Mouse (Mus musculus) monocyte, adult 2 months (primary cell): ENCODE measurements at regions not wholly inside any gene's neighbourhood (a gene's known extent, or its start where the extent isn't known, plus 50 kb on each side); places are given as distances from the start of the nearest gene placed in this dataset.

Experiments used
- DNase-seq, 2 experiments: peaks; one replicate each; pipeline ENCODE4 v3.0.0; 2022; ENCODE audit warnings: low spot score in 2 of 2, low read depth in 1 of 2

- DNase-seq = no peak
Observed at GRCm38 (mm10) chr8:115551262-115551661, 156.3 kb downstream of the Maf start.

- no peak for DNase-seq
Observed at GRCm38 (mm10) chr8:115549112-115549511, 158.5 kb downstream of the Maf start.

GRCm38 (mm10) chr8:115544067-115544466, 163.5 kb downstream of the Maf start:
- DNase-seq = no peak

GRCm38 (mm10) chr8:115542935-115543334, 164.7 kb downstream of the Maf start:
- DNase-seq = no peak

GRCm38 (mm10) chr8:115539600-115539999, 168.0 kb downstream of the Maf start:
- no peak for DNase-seq

GRCm38 (mm10) chr8:115538236-115538635, 169.4 kb downstream of the Maf start:
- no peak for DNase-seq

- DNase-seq = no peak
Observed at GRCm38 (mm10) chr8:115537761-115538160, 169.8 kb downstream of the Maf start.

GRCm38 (mm10) chr8:115536554-115537346, 170.8 kb downstream of the Maf start:
- DNase-seq = no peak

- no peak for DNase-seq
Observed at GRCm38 (mm10) chr8:115536001-115536400, 171.6 kb downstream of the Maf start.

GRCm38 (mm10) chr8:115534030-115534429, 173.6 kb downstream of the Maf start:
- DNase-seq = no peak

- DNase-seq = no peak
Observed at GRCm38 (mm10) chr8:115531343-115531742, 176.3 kb downstream of the Maf start.

GRCm38 (mm10) chr8:115529568-115530342, 177.8 kb downstream of the Maf start:
- no peak for DNase-seq

GRCm38 (mm10) chr8:115528879-115529278, 178.7 kb downstream of the Maf start:
- no peak for DNase-seq

GRCm38 (mm10) chr8:115525149-115525548, 182.4 kb downstream of the Maf start:
- DNase-seq = no peak

GRCm38 (mm10) chr8:115524713-115525112, 182.9 kb downstream of the Maf start:
- no peak for DNase-seq

GRCm38 (mm10) chr8:115522527-115522926, 185.1 kb downstream of the Maf start:
- peak in 1 of 2 experiments; percentile 27 for DNase-seq

- DNase-seq = no peak
Observed at GRCm38 (mm10) chr8:115515647-115516046, 191.9 kb downstream of the Maf start.

GRCm38 (mm10) chr8:115514485-115514884, 193.1 kb downstream of the Maf start:
- DNase-seq = no peak

GRCm38 (mm10) chr8:115507180-115507579, 200.4 kb downstream of the Maf start:
- DNase-seq = no peak

GRCm38 (mm10) chr8:115506741-115507140, 200.9 kb downstream of the Maf start:
- peak in 1 of 2 experiments; percentile 27 for DNase-seq

GRCm38 (mm10) chr8:115496016-115496415, 211.6 kb downstream of the Maf start:
- DNase-seq = no peak

GRCm38 (mm10) chr8:115494353-115494752, 213.2 kb downstream of the Maf start:
- DNase-seq = peak; percentile 23 to 42
